Mouse (Mus musculus) heart, embryonic 10.5 days (tissue): ENCODE results near the gene Arhgef18. TPM values are rescaled to one million over a fixed set of nuclear protein-coding genes. Genes with fewer than 3 reads are reported as not detected.

ENCODE experiments used
- DNase-seq: peaks from one replicate; pipeline ENCODE4 v3.0.0-alpha.2; 2017; ENCODE audit warnings: low spot score
- H3K27ac ChIP-seq: fragments of 300-500 bp; sonication (generic); 2 replicates; pipeline ENCODE4 v1.5.1; 2016; ENCODE audit warnings: mild to moderate bottlenecking
- H3K27me3 ChIP-seq: fragments of 300-500 bp; sonication (generic); 2 replicates; pipeline ENCODE4 v1.6.1; 2016; ENCODE audit warnings: mild to moderate bottlenecking; ENCODE audit not compliant: poor library complexity, insufficient read depth, severe bottlenecking
- H3K36me3 ChIP-seq: fragments of 300-500 bp; sonication (generic); 2 replicates; pipeline ENCODE4 v1.6.1; 2016; ENCODE audit warnings: mild to moderate bottlenecking, moderate library complexity
- H3K4me1 ChIP-seq: fragments of 300-500 bp; sonication (generic); 2 replicates; pipeline ENCODE4 v1.6.1; 2016; ENCODE audit warnings: mild to moderate bottlenecking
- H3K4me3 ChIP-seq: fragments of 300-500 bp; sonication (generic); 2 replicates; pipeline ENCODE4 v1.5.1; 2016; ENCODE audit warnings: mild to moderate bottlenecking, moderate library complexity
- H3K9me3 ChIP-seq: fragments of 300-500 bp; sonication (generic); 2 replicates; pipeline ENCODE4 v1.6.1; 2016; ENCODE audit warnings: mild to moderate bottlenecking, moderate library complexity
- WGBS: fragments of 180-500 bp; shearing (Covaris S2); methylation state at CpG from one replicate; pipeline ENCODE4 v1.1.7; 2016; 5-methylcytosine and 5-hydroxymethylcytosine counted together
- polyA plus RNA-seq: library from polyadenylated mRNA; unstranded; fragments of >200 nt; fragmentation: Nextera tagmentation; extraction: Ambion mirVana; gene quantifications from 2 replicates; pipeline ENCODE4 v1.2.1, GENCODE M21; 2016

The Arhgef18 gene
- polyA plus RNA-seq, 1 experiment from 2014 or later, result 8.0 TPM

DNA sequence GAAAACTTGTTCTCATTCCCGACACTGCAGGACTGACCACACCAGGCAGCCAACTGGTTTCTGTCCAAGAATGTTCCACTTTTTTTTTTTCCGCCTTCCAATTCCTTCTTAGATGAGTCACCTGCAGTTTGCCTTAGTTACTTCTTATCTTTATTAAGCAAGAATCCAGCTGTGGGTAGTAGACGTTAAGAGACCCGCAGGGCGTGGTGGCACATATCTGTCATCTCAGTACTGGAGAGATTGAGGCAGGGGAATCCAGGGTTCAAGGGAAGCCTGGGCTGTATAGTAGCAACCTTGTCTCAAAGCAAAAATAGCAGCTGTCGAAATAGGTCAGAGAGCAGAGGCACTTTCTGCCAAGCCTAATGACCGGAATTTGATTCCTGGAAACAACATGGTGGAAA is 19.1 kb downstream of the Arhgef18 start:
- no peaks in the 10 kb centered on the region for H3K9me3 ChIP-seq
- H3K4me1 ChIP-seq, result peaks cover 36% of the 10 kb centered on the region
- 57% methylated on average over 7 of the region's 7 CpGs for WGBS
- no peaks in the 10 kb centered on the region for H3K27me3 ChIP-seq
- no peak overlapping the region for H3K27ac ChIP-seq
- H3K4me3 ChIP-seq, result no peak overlapping the region
- no peaks in the 10 kb centered on the region for H3K36me3 ChIP-seq
- no peak for DNase-seq

DNA sequence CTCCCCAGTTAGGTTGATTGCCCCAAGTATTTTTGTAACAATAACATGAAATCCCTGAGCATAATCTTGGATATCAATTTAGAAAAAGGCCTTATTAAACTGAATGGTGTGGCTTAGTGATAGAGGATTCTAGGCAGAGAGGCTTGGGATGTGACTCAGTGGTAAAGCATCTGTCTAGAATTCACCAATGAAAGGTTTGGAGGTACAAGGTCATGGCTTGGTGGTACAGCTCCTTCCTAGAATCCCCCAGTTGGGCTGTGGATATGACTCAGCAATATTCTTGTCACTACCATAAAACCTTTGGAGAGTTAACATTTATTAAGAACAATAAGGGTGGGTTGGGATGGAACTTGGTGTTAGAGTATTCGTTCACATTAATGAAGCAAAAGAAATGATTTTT is 20.0 kb downstream of the Arhgef18 start:
- Histone ChIP-seq H3K4me1 (peaks cover 45% of the 10 kb centered on the region), H3K9me3 (no peaks in the 10 kb centered on the region), H3K27ac (no peak overlapping the region), H3K36me3 (no peaks in the 10 kb centered on the region), H3K27me3 (no peaks in the 10 kb centered on the region), H3K4me3 (no peak overlapping the region)
- WGBS, result 89% methylated on average over 1 of the region's 1 CpGs
- DNase-seq, result no peak

DNA sequence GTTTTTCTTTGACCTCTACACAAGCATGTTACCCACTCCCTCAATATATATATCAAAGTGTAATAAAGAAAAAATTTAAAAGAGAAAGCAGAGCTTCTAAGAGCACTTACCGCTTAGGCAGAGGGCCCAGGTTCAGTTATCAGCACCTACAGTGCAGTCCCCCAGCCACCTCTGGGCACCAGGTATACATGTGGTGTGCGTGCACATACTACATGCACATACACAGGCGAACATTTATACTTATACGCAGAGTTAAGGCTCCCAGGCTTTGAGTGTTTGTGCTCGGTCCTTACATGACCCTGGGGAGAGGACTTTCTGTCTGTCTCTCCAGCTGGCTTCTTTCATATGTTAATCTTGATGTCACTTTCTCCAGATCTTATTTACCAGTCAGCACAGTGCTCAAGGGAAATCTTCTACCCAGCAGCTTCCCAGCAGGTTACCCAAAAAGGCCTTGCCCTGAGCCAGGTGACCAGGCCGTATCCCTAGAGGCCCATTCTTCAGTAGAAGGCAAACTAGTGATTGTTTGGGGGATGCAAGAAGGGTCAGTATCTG is 21.9 kb downstream of the Arhgef18 start:
- Histone ChIP-seq H3K27ac (no peak overlapping the region), H3K27me3 (no peaks in the 10 kb centered on the region), H3K4me1 (peaks cover 55% of the 10 kb centered on the region), H3K9me3 (no peaks in the 10 kb centered on the region), H3K36me3 (no peaks in the 10 kb centered on the region), H3K4me3 (no peak overlapping the region)
- no peak for DNase-seq
- 64% methylated on average over 6 of the region's 6 CpGs for WGBS

DNA sequence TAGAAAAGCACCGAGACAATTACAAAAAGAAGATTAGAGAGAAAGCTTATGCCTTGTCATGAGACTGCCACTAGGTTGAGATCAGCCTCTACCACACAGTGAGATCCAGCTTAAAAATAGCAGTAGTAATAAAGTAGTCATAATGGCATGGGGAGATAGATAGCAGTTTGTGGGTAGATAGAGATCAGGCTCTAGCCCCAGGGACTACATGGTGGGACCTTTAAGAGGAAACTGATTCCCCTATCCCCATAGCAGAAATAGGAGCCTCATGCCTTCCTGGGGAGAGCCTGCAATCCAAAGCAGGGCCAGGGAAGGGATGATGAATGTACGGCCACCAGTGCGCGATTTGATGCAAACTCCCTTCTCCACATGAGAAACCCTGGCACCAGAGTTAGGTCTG is 22.5 kb downstream of the Arhgef18 start:
- peaks cover 60% of the 10 kb centered on the region for H3K4me1 ChIP-seq
- no peak overlapping the region for H3K4me3 ChIP-seq
- H3K27ac ChIP-seq, result no peak overlapping the region
- DNase-seq, result no peak
- H3K36me3 ChIP-seq, result no peaks in the 10 kb centered on the region
- no peaks in the 10 kb centered on the region for H3K27me3 ChIP-seq
- WGBS, result 74% methylated on average over 4 of the region's 4 CpGs
- H3K9me3 ChIP-seq, result no peaks in the 10 kb centered on the region

DNA sequence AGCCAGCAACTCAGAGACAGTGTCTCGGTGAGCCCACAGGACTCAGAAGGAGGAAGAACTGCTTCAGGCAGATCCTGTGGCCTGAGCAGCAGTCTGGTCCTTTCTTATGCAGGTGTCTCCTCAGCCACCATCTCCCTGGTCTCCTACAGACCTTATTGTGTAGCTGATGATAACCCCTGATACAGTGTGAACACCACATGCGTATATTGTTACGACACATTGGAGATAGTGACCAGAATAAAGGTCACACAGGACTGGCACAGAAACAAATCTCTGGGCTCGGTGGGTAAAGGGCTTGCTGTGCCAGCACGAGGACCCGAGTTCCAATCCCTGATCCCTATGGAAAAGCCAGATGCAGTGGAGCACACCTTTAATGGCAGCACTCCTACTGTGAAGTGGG is 22.9 kb downstream of the Arhgef18 start:
- WGBS, result 89% methylated on average over 6 of the region's 6 CpGs
- peaks cover 64% of the 10 kb centered on the region for H3K4me1 ChIP-seq
- no peaks in the 10 kb centered on the region for H3K9me3 ChIP-seq
- no peaks in the 10 kb centered on the region for H3K27me3 ChIP-seq
- no peak overlapping the region for H3K27ac ChIP-seq
- DNase-seq, result no peak
- H3K36me3 ChIP-seq, result no peaks in the 10 kb centered on the region
- no peak overlapping the region for H3K4me3 ChIP-seq

DNA sequence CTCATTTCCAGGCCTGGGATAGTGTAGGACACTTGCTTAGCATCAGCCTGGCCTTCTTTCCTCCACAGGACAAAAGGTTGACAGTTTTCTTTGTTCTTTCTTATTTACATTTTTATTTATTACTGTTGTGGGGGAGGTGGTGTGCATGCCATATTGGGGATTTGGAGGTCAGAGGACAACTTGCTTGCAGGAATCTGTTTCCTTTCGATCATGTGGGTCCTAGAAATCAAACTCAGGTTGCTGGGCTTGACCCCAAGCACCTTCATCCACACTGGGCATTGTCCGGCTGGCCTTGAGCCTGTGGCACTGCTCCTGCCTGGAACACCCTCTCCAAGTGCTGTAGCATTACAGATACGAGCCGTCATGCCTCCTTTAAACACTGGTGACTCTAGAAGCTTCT is 24.0 kb downstream of the Arhgef18 start:
- no peak for DNase-seq
- WGBS, result 42% methylated on average over 4 of the region's 4 CpGs
- Histone ChIP-seq H3K27ac (peak overlapping the region; percentile 73), H3K4me3 (no peak overlapping the region), H3K4me1 (peaks cover 70% of the 10 kb centered on the region), H3K27me3 (no peaks in the 10 kb centered on the region), H3K36me3 (no peaks in the 10 kb centered on the region), H3K9me3 (no peaks in the 10 kb centered on the region)

DNA sequence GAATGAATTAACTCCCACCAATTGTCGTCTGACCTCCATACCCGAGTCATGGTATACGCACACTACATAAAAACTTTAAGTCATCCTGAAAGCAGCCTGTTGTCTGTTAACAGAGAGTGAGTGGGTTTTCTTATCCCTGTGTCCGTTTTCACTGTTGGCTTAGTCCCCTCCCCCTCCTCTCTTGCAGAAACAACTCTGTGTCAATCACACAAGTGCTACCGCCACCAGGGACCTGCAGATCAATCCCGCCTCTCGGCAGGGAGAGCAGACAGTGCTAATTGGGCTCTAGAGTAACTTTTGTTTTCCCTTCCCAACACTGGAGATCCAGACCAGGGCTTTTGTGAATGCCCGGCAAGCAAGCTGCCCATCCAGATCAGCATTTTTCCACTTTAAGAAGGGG is 24.6 kb downstream of the Arhgef18 start:
- H3K27ac ChIP-seq, result peak overlapping the region; percentile 73
- peaks cover 73% of the 10 kb centered on the region for H3K4me1 ChIP-seq
- no peaks in the 10 kb centered on the region for H3K36me3 ChIP-seq
- no peaks in the 10 kb centered on the region for H3K9me3 ChIP-seq
- DNase-seq, result no peak
- peak overlapping the region; percentile 8 for H3K4me3 ChIP-seq
- no peaks in the 10 kb centered on the region for H3K27me3 ChIP-seq
- 6% methylated on average over 8 of the region's 8 CpGs for WGBS

DNA sequence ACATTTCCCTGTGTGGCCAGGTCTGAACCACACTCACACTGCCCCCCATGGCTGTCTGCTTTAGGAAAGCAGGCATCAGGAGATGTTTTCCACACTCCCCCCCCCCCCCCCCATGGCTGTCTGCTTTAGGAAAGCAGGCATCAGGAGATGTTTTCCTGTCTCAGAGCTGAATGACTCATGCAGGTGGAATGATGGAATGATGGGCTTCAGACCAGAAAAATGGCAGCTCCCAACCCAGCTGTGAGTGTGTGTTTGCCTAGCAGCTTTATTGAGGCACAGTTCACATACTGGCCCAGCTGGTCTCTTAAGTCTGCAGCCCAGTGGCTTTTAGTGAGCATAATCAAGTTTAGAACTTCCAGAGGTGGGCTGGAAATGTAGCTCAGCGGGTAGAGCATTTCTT is 25.3 kb downstream of the Arhgef18 start:
- Histone ChIP-seq H3K27ac (peak overlapping the region; percentile 73), H3K9me3 (no peaks in the 10 kb centered on the region), H3K27me3 (no peaks in the 10 kb centered on the region), H3K4me3 (peak overlapping the region; percentile 8; the same call in 1 of the 2 replicates), H3K4me1 (peaks cover 73% of the 10 kb centered on the region), H3K36me3 (no peaks in the 10 kb centered on the region)
- 69% methylated on average over 1 of the region's 1 CpGs for WGBS
- DNase-seq, result no peak

DNA sequence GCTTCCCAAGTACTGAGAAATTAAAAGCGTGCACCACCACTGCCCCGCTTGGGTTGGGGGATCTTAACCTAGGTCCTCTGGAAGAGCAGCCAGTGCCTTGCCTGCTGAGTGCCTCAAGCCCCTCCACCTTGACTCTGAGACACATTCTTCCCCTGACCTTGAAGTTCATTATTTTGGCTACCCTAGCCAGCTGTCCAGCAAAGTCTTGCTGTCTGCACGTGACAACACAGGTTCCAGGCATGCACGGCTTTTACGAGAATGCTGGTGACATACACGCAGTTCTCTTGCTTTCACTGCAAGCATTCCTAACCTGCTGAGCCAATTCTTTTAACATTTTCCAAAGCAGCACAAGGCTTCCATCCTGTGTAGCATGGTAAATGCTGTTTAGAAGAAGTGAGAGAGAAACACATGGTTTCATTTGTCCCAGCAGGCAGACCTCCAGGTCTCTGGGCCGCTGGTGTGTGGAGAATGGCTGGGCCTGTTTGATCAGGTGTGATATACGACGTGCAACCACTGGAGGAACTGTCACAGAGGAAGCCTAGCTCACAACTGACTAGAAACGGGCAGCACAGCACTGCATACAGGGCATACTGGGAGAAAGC is 27.4 kb downstream of the Arhgef18 start:
- Histone ChIP-seq H3K4me1 (peaks cover 60% of the 10 kb centered on the region), H3K27ac (no peak overlapping the region), H3K27me3 (no peaks in the 10 kb centered on the region), H3K4me3 (no peak overlapping the region), H3K9me3 (no peaks in the 10 kb centered on the region), H3K36me3 (no peaks in the 10 kb centered on the region)
- 77% methylated on average over 10 of the region's 10 CpGs for WGBS
- DNase-seq, result no peak

DNA sequence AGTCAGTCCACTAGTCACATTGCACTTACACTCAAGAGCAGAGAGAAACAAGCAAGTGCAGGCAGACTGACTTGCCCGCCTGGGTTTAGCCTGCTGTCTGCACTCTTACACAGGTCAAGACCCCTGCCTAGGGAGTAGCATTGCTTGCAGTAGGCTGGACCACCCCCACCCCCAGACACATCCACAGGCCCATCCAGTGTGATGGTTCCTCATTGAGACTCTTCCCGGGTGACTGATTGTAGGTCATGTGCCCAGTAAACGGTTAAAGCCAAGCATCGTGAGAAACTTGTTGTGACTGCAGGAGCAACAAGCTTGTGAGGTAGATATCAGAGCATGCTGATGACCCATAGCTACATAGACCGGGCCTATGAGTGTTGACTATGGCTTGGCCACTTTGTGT is 28.7 kb downstream of the Arhgef18 start:
- peaks cover 47% of the 10 kb centered on the region for H3K4me1 ChIP-seq
- H3K4me3 ChIP-seq, result no peak overlapping the region
- no peaks in the 10 kb centered on the region for H3K9me3 ChIP-seq
- DNase-seq, result no peak
- H3K27me3 ChIP-seq, result no peaks in the 10 kb centered on the region
- no peak overlapping the region for H3K27ac ChIP-seq
- H3K36me3 ChIP-seq, result no peaks in the 10 kb centered on the region
- WGBS, result 84% methylated on average over 5 of the region's 5 CpGs

DNA sequence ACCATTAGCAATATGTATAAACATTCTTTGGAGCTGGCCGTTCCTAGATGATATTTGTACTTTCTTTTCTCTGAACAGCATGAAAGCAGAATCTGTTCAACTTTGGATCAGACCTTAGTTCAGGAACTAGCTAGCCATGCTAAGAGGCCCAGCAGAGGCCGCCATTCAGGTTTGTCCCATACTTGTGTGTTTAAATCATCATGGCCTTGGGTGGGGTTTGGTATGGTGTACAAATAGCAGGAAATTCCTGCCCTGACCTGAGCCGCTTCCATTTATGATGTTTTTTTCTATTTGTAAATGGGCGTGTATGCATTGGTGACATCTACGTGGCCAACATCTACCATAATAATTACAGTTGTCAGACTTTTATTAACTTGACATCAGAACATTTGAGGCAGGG is 32.4 kb downstream of the Arhgef18 start:
- H3K4me3 ChIP-seq, result no peak overlapping the region
- H3K36me3 ChIP-seq, result peaks cover 20% of the 10 kb centered on the region; the same call in 1 of the 2 replicates
- no peak for DNase-seq
- H3K27ac ChIP-seq, result no peak overlapping the region
- H3K9me3 ChIP-seq, result no peaks in the 10 kb centered on the region
- peaks cover 19% of the 10 kb centered on the region for H3K4me1 ChIP-seq
- H3K27me3 ChIP-seq, result no peaks in the 10 kb centered on the region
- WGBS, result 90% methylated on average over 5 of the region's 5 CpGs

DNA sequence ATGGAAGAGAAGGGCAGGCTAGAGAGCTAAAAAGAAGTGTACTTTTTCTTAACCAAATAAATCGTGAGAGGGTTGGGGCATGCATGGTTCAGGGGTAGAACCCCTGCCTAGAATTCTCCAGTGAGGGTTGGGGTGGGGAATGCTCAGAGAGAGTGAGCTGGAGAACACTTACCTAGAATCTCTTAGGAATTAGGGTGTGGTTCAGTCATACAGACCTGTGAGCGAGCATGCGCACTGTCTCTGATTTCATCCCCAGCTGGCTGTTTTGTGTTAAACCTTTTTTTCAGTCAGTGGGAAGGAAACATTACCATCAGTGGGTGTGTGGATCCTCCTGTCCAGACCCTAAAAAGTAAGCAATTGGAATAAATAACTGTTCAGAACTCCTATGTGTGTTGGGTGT is 33.4 kb downstream of the Arhgef18 start:
- Histone ChIP-seq H3K27me3 (no peaks in the 10 kb centered on the region), H3K4me1 (peaks cover 10% of the 10 kb centered on the region), H3K9me3 (no peaks in the 10 kb centered on the region), H3K4me3 (no peak overlapping the region), H3K27ac (no peak overlapping the region), H3K36me3 (peaks cover 27% of the 10 kb centered on the region; the same call in 1 of the 2 replicates)
- DNase-seq, result no peak
- WGBS, result 88% methylated on average over 3 of the region's 3 CpGs

DNA sequence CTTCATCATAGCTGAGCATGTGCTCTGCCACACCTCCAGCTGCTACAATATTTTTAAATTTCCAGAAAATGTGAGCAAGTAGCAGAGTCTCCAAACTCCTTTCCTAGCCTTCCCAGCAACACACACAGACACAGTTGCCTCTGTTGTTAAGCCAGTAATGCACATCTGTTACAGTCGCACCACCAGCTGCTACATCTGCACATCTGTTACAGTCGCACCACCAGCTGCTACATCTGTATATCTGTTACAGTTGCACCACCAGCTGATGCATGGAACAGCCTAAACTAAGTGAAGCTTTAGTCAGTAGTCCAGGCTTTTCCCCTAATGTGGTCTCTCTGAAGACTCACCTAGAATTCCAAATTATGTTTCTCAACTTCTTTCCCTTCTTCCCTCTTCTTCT is 35.6 kb downstream of the Arhgef18 start:
- DNase-seq, result no peak
- Histone ChIP-seq H3K36me3 (peaks cover 49% of the 10 kb centered on the region), H3K4me3 (no peak overlapping the region), H3K4me1 (no peaks in the 10 kb centered on the region), H3K27ac (no peak overlapping the region), H3K9me3 (no peaks in the 10 kb centered on the region; the same call in 1 of the 2 replicates), H3K27me3 (no peaks in the 10 kb centered on the region)
- WGBS, result 83% methylated on average over 2 of the region's 2 CpGs

DNA sequence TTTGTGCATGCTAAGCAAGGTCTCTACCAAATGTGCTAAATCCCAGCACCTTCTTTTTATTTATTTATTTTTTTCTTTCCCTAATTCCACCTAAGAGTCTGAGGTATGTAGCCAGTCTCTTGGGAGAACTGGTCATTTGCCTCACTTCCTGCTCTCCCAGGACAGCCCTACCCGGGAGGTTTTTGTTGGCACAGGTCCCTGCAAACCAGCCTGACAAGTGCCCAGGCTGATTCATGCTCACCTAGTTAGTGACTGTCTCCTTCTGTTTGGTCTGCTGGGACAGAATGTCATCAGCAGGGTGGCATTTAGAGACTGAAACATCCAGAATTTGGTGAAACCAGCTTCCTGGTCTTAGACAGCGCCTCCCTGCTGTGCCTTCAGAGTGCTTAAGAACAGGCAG is 37.2 kb downstream of the Arhgef18 start:
- H3K9me3 ChIP-seq, result no peaks in the 10 kb centered on the region; the same call in 1 of the 2 replicates
- no peak overlapping the region for H3K27ac ChIP-seq
- 73% methylated on average over 2 of the region's 2 CpGs for WGBS
- no peaks in the 10 kb centered on the region for H3K4me1 ChIP-seq
- peaks cover 61% of the 10 kb centered on the region for H3K36me3 ChIP-seq
- no peaks in the 10 kb centered on the region for H3K27me3 ChIP-seq
- DNase-seq, result no peak
- no peak overlapping the region for H3K4me3 ChIP-seq
